Mouse (Mus musculus): ENCODE data around the gene Cnn1.

DNA sequence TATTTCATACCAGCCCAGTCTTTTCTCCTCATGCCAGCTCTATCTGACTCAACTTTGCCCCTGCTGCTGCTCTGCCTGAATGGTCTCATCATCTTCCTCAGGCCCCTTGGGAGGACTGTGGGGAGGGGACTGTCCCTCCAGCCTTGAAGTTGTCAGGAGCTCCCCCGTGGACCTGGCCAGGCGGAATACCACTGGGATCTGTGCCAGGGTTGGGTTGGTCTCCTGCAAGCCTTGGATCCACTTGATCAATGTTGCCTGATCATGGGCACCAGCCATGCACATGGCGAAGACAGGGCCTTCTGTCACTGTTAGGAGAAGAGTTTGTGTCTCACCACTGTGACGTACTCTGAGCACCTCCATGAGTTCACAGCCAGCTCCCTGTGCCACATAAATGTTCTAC lies 26.7 kb upstream of the Cnn1 start:
- TF ChIP-seq ZNF384 (IDR thresholded peaks at IDR 0.05; ENCODE audit: low read depth, low read length) (no peak), ZC3H11A (IDR thresholded peaks at IDR 0.05; ENCODE audit: borderline replicate concordance, low read depth, low read length) (no peak), MAFK (IDR thresholded peaks at IDR 0.05; ENCODE audit: insufficient read depth, low read depth, low read length) (no peak)
